Mouse (Mus musculus) cerebral cortex, adult 2 months (tissue): ENCODE data around the gene Hmgb1.

Experiments used
- WGBS: fragments of 180-500 bp; shearing (Covaris S2); methylation state at CpG from one replicate; pipeline ENCODE4 v1.1.7; 2018; 5-methylcytosine and 5-hydroxymethylcytosine counted together

Hmgb1 gene

DNA sequence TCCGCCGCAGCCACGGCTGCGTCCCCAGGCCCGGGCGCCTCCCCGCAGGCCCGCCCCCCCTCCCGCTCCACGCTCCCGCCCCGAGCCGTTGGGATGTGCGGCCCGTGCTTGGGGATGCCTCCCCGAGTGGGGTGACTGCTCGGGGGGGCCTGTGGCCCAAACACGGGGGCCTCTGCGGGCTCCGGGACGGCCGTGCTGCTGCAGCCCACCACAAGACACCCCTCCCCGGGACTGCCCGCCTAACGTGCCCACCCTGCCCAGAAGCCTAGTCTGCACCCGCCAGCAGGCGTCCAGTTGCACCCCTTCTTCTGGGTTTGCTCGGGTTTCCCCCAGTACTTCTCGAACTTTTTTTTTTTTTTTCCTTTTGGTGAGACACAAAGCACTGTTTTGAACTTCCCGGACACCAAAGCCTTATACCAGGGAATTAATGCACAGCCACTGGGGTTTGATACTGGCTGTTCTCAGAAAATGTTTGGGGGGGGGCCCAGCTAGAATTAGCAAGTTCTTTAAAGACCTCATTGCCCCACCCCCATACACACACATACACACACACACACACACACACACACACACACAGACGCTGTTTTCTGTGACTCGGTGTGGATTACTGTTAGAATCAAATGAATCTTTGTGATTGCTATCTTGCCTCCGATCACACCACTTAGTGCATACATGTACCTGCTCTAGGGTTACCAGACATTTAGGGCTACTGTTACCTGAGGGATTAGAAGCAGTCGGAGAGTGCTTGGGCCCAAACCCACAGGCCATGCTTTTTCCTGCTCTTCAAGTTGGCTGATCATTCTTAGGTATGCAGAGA lies 130.7 kb downstream of the Hmgb1 start:
- 8% methylated on average over 28 of the region's 34 CpGs for WGBS

DNA sequence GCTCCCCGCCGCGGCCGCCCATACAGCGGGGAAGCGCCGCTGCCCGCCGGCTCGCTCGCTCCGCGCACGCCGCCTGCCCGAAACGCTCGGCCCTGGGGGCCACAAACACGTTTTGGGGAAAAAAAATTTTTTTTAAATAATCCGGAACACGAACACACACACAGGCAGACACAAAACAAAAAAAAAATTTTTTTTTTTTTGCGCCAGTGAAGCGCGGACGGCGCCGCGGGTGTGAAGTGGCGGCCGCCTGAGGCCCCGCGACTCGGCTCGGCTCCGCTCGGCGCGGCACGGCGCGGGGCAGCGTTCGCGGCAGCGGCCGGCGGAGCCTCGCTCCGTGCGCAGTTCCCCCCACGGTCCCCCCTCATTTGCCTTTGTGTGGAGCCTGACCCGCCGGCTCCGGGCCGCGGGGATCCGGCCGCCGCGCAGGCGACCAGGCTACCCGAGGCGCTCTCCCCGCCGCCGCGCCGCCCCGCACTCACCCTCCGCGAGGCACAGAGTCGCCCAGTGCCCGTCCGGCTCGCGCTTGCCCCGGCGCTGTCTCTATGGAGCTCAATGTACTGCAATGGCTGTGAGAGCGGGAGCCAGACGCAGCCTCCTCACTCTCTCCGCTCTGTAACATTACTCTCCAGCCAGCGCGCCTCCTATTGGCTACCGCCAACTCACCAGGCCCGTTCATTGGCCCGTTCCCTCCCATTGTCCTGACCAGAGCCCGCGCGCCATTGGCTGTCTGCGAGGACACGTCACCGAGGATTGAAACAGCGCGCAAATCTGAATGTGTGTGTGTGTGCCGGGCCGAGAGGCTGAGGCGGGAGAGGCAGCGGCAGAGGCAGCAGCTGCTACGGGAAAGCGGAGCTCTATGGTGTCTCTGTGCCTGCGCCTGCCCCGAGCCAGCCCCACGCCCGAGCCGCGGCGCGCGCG lies 131.6 kb downstream of the Hmgb1 start:
- 1% methylated on average over 108 of the region's 110 CpGs for WGBS

DNA sequence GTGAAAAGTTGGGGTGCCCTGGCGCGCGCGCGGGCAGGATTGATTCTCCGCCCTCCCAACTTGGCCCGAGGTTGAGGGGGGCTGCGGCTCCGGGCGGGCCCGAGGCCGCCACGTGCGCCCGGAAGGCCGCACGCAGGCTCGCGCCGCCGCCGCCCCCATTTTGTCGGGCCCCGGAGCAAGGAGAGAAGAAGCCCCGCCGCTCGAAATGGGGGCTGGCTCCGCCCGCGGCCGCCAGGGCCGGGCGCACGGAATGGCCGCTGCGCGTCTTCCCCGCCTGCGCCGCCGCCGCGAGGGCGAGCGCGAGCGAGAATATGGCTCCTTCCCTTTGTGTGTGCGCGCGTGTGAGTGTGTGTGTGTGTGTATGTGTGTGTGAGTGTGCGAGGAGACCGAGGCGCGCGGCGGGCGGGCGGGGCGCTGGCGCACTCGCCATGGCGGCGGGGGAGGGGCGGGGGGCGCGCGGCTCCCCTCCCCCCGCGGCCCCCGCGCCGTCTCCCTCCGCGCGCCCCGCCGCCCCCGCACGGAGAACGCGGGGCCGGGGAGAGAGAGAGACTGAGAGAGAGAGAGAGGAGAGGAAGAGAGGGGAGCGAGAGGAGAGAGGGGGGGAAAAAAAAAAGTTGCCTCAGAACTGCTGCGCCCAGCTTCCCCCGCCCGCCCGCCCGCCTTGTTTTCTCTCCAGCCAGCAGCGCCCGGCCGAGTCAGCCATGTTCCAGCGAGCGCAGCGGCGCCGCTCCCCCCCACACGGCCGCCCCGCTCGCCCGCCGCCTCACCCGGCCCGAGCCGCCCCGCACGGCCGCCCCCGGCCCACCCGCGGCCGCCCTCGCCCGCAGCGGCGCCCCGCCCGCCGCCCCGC lies 132.5 kb downstream of the Hmgb1 start:
- 3% methylated on average over 81 of the region's 120 CpGs for WGBS

DNA sequence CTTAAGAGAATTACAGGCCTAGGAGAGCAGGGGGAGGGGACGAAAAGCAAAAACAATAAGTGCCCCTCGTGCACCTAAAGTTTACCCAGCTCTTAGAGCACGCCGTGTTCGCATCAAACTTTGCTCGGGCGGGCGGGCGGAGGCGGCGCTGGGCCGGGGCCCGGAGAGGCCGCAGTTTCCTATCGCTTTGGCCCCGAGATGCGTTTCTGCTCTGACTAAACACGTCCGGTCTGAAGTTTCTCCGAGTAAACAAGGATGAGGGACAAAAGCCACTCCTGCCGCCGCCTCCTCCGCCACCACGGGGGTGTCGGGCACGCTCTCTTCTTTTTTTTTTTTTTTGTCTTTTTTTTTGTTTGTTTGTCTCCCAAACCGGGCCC lies 133.1 kb downstream of the Hmgb1 start:
- under 1% methylated on average over 27 of the region's 27 CpGs for WGBS

DNA sequence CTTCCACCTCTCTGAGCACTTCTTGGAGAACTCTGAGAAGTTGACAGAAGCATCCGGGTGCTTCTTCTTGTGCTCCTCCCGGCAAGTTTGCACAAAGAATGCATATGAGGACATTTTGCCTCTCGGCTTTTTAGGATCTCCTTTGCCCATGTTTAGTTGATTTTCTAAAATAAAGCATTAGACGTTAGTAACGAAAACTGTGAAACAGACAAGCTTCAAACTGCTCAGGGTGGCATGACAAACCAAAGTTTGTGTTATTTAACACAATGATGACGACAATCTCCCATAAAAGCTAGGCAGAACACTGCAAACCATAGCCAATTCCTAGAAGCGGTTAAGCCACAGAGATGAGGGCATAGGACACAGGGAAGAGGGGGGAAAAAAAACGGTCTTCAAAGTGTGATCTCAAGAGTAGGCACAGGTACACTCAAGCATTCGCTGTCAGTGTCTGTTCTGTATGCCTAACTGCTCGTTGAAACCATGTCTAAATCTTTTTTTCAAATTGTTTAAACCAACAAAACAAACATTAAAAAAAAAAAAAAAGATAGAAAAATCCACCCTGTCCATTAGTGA lies 133.6 kb downstream of the Hmgb1 start:
- WGBS, result 13% methylated on average over 10 of the region's 10 CpGs

DNA sequence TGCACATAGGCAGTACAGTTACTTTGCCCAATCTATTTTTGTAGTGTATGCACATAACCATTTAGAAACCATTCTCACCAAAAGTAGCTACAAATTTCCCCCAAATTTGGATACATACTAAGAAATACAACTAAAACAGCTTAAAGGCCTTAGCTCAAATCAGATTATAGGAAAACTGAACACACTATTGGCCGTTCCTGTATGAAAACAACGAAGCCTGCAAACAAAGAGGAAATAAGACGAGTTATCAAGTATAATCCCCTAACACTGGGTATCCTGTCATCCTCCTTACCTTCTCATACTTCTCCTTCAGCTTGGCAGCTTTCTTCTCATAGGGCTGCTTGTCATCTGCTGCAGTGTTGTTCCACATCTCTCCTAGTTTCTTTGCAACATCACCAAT lies 134.9 kb downstream of the Hmgb1 start:
- 37% methylated on average over 3 of the region's 3 CpGs for WGBS

DNA sequence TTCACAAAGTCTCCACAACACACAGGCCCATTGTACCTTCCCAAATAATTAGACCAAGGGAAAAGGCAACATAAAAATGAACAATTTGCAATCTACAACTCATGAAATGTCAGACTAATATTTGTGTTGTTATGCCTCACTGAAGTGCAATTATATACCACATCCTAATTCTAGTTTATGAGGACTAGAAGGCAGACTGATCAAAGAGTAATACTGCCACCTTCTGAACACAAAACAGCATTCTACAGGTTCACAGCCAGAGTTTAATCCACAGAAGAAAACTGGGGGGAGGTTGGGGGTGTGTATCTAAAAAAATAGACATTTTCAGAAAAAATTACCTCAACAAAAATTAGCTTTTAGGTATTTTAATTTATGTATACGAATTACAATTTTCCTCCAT lies 135.3 kb downstream of the Hmgb1 start:
- 67% methylated on average over 1 of the region's 1 CpGs for WGBS

DNA sequence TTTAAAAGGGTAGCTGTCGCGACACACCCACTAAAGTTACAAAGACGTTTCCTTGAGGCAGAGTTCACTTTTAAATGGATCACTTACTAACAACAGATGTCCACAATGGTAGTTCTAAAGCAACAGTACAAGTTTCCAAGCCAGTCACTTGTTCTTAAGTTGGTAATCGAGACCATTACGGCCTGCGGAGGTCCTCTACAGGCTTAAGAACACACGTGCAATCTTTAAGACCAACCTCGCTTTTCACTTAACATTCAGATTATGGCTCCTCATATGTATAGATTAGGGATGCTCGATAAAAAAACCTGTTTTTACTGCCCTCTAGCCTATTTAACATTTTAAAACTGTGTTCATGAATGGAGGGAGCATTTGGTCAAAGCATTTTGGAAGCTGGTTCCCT lies 137.6 kb downstream of the Hmgb1 start:
- 78% methylated on average over 9 of the region's 9 CpGs for WGBS

DNA sequence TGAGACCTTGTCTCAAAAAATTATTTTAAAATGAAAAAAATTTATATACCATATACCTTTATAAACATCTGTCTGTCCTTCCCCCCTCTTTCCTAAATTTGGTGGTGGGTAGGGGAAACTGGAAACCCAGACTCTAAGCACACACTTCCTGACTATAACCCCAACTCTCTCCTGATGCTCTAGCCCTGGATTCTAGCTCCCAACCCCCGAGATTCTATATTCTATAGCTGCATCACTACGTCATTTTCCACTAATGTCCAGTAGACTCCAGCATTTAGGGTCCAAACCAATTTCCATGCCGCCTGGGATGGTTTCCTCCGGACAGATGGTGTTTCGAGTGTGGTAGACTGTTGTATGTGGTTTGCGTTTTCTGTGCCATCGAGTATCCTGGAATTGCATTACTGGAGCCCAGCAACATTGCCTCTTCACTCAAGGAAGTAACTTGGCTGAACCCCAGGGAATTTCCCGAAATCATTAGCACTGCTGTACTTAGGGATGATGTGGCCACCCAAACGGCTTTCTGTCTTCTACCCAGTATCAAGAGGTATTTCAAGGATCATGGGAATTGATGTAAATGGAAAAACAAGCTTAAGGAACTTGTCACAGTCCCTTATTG lies 138.7 kb downstream of the Hmgb1 start:
- WGBS, result 74% methylated on average over 9 of the region's 9 CpGs

DNA sequence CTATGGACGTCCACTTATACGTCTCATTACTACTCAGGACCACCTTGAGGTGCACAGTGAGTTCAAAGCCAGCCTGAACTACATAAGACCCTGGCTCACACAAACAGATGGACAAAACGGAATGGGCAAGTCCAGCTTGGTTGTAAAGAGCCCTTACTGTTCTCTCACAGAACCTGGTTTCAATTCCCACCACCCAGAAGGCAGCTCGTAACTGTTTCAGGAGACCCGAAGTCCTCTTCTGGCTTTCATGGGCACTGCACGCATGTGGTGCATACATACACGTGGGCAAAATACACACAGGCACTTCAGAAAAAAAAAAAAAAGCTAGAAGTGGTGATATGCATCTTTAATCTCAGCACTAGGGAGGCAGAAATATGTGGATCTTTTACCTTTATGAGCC lies 139.2 kb downstream of the Hmgb1 start:
- 90% methylated on average over 7 of the region's 7 CpGs for WGBS

DNA sequence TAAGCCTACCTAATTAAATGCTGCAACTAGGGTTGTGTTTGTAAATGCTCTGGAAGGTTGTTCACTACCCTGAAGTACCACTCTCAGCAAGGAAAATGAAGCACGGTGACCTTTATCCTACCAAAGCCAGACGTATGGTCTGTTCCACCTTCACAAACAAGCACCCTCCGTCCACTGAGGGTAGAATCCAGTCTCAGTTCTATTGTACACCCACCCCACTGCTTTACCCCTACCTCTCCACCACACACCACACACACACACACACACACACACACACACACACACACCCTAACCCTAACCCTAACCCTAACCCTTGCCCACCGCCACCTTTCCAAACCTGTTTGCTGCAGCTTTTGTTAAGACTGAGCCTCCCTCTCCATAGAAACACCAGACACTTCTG lies 140.2 kb downstream of the Hmgb1 start:
- 89% methylated on average over 4 of the region's 4 CpGs for WGBS

DNA sequence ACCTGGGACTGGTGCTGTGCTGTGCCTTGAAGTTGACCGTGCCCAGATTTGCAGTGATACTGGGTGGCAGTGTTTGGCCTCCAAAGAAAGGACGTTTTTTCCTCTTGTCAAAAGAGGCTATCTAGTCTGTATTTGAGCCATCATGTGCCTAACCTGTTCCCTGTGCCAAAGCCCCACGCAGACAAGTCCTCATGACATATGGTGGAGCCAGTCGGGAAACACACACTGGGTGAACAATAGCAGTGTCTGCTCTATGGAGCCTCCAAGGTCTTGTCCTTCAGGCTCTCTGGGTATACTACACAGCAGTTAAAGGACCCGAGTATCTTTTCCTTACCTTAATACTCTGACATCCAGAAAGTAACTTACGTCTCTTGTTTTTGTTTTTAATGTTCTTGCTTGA lies 141.0 kb downstream of the Hmgb1 start:
- 79% methylated on average over 6 of the region's 6 CpGs for WGBS

DNA sequence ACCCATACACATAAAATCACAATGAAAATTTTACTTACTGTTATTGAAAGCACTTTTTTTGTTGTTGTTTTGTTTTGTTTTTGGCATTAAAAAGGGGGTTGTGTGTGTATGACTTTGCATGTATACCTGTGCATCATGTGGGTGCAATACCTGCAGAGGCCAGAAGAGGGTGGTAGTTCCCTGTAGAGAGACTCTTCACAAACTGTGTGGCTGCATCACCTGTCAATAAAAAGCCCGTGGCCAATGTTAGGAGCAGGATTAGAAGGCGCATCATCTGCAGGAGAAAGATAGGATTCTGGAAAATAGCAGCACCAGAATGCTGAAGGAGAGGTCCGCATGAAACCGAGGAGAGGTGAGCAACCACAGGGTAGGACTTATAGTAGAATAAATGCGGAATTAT lies 144.5 kb downstream of the Hmgb1 start:
- WGBS, result 92% methylated on average over 5 of the region's 5 CpGs

DNA sequence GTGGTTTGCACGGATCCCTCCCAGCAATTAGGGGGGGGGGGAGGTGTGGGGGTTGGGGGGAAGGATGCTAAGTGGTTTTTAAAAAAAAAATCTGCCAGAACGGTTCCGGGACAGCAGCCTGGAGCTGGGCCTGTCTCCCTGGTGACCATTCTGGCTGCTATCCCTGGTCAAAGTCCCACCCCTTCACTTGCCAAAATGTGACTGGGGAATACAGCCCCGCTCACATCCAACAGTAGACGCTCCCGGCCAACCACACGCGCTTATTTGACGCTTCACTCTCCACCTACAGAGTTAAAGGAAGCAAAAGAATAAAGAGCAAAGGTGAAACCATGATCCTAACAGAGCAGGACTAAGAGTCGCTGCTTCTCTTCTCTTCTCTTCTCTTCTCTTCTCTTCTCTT lies 146.6 kb downstream of the Hmgb1 start:
- WGBS, result 14% methylated on average over 10 of the region's 10 CpGs

DNA sequence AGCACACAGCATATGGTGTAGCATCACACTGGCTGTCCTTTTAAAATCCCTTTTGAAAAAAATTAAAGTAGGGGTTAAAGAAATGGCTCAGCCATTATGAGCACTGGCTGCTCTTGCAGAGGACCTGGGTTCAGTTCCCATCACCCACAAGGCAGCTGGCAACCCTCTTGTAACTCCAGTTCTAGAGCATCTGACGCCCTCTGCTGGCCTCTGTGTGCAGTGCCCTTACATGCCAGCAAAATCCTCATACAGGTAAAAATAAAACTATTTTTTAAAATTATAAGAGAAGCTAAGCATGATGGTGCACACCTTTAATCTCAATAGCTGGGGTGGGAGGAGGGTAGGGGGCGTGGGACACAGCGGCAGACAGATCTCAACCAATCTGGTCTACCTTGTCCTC lies 147.4 kb downstream of the Hmgb1 start:
- 95% methylated on average over 3 of the region's 3 CpGs for WGBS

DNA sequence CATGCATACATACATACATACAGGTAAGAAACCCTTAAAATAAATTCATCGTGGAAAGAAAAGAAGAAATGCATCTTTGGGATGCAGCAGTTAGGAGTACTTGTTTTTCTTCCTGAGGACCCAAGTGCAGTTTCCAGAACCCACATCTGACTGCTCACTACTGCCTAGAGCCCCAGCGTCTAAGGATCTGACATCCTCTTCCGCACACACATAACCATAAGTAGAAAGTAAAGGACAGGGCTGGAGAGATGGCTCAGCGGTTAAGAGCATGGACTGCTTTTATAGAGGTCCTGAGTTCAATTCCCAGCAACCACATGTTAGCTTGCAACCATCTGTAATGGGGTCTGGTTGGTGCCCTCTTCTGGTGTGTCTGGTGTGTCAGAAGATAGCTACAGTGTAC lies 151.9 kb downstream of the Hmgb1 start:
- 93% methylated on average over 4 of the region's 4 CpGs for WGBS

DNA sequence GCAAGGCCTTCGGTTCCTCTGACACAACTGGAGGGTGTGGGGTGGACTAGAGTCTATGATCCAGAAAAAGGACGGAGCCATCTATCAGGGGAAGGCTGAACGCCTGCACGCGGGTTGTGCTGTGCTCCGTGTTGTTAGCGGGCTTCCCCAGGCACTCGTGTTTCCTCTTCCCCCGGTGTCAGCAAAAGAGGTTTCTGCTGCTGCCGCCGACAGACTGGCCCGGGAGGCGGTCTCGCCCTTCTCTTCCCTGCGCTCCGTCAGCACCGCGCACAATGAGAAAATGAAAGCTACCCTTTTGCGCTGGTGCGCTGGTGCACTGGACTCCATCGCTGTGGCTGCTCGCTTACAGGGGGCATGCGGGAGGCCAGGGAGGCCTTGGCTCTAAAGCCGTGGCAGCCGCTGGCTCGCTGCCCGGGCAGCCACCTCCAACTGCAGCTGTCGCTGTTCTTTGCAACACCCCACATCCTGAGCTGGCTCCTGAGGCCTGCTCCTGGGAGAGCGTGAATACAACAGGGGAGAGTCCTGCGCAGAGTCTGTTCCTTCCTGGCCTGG lies 153.0 kb downstream of the Hmgb1 start:
- 3% methylated on average over 30 of the region's 30 CpGs for WGBS

DNA sequence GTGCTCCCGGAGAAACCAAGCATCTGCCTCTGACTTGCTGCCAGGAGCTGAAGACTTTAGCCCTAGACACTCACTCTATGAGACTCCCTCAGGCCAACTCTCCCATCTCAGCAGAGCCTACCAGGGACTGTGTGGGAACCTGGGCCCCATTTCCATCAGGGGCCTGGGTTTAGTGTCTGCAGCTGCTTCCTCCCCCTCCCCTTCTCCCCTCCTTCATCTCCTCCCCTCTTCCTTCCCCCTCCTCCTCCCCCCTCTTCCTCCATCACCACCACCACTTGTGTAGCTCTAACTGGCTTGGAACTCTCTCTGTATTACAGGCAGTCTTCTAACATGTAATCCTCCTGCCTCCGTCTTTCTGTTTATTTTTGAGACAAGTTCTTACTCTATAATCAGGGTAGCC lies 154.2 kb downstream of the Hmgb1 start:
- 72% methylated on average over 2 of the region's 2 CpGs for WGBS

DNA sequence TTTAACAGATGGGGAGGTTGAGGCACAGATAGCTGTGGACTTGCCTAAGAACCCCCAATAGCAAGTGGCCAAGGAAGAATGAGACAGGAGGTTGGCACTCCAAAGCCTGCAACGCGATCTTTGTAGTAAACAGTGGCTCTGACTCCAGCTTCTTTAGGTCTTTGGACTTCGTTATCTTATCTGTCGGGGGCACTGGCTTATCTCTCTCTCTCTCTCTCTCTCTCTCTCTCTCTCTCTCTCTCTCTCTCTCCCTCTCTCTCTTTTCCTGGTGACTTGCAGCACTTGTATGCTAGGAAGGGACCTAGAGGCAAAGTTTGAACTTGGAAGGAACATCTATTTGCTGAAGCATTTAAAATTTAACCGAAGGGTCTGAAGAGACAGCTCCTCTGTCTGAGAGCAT lies 155.9 kb downstream of the Hmgb1 start:
- WGBS, result 91% methylated on average over 5 of the region's 5 CpGs

DNA sequence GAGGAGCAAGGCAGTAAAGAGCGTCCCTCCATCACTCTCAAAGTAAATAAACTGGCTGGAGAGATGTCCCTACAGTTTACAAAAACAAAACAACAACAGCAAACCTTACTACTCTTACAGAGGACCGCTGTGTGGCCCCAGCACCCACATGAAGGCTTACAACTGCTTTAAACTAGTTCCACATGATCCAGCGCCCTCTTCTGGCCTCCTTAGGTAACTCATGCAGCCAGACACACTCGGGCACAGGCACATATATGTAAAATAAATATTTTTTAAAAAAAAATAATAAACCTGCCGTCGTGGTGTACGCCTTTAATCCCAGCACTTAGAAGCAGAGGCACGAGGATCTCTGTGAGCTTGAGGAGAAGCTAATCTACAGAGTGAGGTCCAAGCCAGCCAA lies 156.9 kb downstream of the Hmgb1 start:
- WGBS, result 80% methylated on average over 8 of the region's 8 CpGs

DNA sequence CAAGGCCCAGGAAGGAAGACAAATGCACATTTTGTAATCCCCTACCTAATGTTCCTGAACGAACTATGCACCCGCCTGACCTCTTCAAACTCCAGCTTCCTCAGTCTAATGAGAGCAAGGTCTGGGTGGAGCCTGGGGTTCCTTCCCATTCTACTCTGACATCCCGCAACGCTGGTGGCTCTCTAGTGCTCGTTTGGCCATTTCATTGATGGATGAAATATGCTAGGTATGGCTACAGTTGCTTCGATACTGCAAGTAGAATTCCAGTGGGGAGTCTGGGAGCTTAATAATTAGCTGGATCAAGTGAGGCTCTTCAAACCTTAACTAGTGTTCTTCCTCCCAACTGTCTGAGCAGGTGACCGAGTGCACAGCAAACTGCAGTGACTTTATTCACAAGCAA lies 163.2 kb downstream of the Hmgb1 start:
- WGBS, result 83% methylated on average over 7 of the region's 7 CpGs
